Mouse (Mus musculus): ENCODE measurements around the gene Tmcc3.

DNA sequence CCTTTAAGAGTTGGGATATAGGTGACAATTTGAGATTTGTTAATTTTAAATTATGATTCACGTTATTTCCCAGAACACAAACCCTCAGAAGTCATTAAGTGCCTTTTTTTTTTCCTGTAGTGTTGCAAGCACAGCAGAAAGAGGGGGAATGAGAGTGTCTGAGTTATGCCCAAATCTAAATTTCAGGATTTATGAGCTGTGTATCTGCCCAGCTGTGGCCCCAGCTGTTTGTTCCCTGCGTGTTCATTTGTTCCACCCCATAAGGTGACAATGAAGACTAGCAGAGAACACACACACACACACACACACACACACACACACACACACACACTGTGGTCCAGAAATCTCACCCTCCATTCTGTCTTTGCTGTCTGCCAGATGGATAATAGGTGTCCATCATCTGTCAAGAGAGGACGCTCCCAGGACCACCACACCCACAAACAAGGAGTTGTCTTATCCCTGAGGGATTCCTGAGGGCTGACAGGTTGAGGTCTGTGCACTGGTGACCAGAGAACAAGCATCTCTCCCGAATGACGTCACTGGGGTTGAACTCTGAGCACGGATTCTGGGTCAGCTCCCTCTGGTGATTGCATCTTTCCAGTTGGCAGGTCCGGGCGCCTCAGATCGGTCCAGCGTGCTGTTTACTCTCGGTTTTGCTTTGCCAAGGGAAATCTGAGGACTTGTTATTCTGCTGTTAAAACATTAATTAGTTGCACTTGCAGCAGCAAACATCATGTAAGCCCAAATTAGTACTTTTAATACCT is 86.3 kb downstream of the Tmcc3 start:
- TF ChIP-seq ZNF384 (IDR thresholded peaks at IDR 0.05; ENCODE audit: low read depth, low read length), result no peak
- no peak for TF ChIP-seq MAFK (IDR thresholded peaks at IDR 0.05; ENCODE audit: insufficient read depth, low read depth, low read length)
- no peak for TF ChIP-seq CHD2 (IDR thresholded peaks at IDR 0.05; ENCODE audit: low read depth, low read length)
